Mouse (Mus musculus): ENCODE results near the gene Prim2.

Gene Prim2

GRCm38 (mm10) chr1:33669708-33670141, at the start of gene Prim2:
Prim2 (minus strand) TSS chr1:33669795.
- peak; percentile 89 to 96 for DNase-seq

DNA sequence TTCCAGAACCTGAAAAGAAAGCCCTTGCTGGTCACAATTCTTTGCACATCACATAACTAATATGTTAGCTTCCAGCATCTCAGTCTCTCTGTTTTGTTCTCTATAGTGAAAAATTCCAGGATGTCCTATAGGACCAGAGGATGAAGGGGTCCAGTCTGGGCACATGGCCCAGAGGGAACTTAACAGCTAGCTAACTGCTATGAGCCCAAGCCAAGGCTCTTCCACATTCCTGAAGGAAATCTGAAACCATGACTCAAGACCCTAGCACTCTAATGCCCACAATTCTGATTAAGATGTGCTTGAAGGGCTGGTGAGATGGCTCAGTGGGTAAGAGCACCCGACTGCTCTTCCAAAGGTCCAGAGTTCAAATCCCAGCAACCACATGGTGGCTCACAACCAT, 48.0 kb upstream of the Prim2 start:
- DNase-seq: no peak

DNA sequence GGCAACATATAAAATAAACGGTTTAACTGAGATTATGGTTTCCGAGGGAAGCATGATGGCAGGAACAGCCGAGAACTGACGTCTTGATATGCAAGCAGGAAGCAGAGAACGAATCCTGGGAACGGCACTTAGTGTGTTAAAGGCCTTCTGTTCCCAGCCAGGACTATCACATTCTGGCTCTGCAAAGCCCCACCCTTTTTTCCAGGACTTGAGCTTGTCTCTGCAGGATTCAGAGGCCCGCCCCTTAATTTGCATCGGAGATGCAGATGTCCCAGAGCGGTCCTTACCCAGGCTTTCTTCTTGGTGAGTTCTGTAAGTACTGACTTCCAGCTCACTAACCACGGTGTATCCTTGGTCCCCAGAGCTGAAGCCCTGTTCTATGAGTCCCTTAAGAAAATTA, 45.2 kb upstream of the Prim2 start:
- DNase-seq: no peak

- no peak for DNase-seq
These were observed 42.4 kb upstream of the Prim2 start for GRCm38 (mm10) chr1:33712026-33712425.

DNA sequence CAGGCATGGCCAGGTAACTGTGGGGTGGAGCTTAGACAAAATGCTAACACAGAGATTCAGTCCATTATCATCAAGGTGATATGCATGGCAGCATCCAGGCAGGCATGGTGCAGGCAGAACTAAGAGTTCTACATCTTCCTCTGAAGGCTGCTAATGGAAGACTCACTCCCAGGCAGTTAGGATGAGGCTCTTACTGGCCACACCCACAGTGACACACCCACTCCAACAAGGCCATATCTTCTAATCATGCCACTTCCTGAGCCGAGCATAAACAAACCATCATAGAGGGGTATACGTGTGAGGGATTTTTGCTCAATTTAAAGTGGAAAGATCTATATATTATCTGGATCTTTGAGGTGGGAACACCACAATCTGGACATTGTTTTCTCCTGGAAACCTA, 40.0 kb upstream of the Prim2 start:
- DNase-seq: no peak

DNA sequence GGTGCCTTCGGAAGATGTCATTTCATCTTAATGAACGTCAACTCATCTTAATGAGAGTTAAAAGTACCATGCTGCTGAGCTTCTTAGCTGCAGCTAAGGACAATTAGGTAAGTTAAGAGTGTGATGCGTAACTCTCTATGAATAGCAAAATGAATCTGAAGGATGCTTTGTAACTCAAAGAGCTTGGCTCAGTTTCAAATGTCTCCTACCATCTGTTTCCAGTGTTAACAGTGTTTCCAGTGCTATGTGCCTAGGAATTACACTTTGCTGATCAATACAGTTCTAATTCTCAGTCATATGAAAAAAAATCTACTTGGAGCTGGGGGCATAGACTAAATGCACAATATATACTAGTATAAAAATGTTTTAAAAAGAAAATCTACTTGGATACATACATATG, 31.6 kb upstream of the Prim2 start:
- no peak for DNase-seq

DNA sequence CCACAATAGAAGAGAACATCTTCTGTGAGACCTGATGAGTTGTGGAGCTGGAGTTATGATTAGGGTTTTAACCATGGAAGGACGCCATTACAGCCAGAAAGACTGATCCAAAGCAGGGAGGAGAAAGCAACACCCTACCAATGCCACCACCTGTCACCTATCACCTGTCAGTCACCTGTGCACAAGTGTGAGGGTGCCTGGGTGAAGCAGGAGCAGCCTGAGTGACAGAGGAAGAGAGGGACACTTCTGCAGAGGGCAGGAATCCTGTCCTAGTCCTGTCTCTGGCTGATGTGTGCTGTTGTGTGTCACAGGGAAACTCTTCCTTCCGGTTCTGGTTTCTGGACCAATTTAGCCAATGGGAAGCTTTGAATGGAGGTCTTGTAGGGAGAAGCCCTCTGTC, 26.4 kb upstream of the Prim2 start:
- no peak for DNase-seq

- DNase-seq: no peak
These were observed 24.3 kb upstream of the Prim2 start for GRCm38 (mm10) chr1:33693893-33694292.

DNA sequence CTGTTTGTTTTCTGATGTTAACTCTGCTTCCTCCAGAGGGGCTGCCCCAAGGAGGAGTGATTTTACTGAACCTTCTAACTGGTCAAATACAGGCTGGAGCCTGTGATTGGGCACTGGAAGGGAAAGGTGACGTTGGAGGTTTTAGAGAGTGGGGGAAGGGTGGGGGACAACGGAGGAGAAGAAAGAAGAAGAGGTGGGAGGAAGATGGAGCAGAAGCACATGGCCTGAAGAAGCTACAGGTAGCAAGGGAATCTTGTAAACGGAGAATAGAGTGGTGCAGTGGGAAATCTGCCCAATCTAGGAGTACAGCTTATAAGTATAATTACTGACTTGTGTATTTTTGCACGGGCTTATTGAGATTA, 20.5 kb upstream of the Prim2 start:
- no peak for DNase-seq

- no peak for DNase-seq
These were observed 20.0 kb upstream of the Prim2 start for GRCm38 (mm10) chr1:33689446-33690086.

DNA sequence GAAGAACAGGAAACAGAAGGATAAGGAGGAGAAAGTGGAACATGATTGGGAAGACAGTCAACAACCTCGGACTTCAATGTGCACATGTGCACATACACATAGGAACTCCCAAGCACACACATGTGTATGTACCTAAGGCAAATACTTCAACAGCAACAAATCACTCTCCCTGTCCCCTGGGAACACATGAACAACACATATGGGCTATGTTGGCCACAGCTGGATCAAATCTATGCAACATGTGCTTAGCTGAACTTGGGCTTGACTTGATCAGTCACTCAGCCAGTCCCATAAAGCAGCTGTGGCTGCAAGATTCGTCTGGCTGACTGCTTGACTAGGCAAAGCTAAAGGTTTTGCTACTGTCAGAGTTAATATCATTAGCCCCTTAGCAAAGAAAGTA, 19.2 kb upstream of the Prim2 start:
- DNase-seq: no peak

DNA sequence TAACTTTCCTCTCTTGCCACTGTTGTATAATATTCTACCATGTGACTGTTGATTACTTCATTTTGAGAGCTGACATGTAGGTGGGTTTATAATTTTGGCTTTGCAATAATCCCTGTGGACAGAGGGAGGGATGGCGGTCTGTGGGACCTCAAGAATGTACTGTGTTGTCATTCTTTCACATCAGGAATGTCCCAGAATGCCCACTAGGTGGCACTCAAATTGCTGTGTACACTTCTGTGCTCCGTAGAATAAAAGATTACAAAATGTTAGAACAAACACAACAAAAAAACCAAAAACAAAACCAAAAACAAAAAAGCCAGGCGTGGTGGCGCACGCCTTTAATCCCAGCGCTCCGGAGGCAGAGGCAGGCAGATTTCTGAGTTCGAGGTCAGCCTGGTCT, 14.9 kb upstream of the Prim2 start:
- peak; percentile 36 to 68 for DNase-seq

- DNase-seq: peak in 1 of 2 experiments; percentile 62
These were observed 11.3 kb upstream of the Prim2 start for GRCm38 (mm10) chr1:33680890-33681289.

DNA sequence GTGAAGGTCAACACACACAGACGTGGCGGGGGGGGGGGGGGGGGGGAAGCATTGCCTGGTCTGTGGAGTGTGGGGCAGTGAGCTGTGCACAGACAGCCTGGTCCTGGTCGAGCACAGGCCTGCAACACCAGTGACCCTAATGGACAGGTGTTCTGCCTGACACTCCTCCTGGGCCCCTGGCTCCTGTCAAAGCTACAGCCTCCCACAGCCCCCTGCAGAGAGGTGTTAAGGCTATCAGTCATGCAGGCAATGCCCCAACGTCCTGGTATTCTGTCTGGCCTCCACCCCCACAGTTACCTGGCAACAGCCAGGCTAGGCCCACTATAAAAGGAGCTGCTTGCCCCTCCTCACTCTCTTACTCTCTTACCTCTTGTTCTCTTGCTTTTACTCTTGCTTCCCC, 10.8 kb upstream of the Prim2 start:
- no peak for DNase-seq

- no peak for DNase-seq
These were observed 3.8 kb upstream of the Prim2 start for GRCm38 (mm10) chr1:33673158-33673960.

DNA sequence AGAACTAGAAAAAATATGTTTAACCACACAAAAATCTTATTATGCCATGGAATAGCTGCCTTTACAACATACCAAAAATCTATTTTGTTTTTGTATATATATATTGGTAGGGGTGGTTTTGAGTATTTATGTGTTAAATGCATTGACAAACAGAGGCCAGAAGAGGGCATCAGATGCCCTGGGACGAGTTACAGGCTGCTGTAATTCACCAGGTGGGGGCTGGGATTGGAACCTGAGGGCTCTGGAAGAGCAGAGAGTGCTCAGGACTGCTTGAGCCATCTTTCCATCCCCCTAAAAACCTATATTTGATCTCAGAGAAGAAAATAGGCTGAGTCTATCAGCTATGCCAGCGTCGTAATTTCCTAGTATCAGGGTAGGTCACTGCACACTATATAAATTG, 2.9 kb upstream of the Prim2 start:
- DNase-seq: peak; percentile 36 to 70

DNA sequence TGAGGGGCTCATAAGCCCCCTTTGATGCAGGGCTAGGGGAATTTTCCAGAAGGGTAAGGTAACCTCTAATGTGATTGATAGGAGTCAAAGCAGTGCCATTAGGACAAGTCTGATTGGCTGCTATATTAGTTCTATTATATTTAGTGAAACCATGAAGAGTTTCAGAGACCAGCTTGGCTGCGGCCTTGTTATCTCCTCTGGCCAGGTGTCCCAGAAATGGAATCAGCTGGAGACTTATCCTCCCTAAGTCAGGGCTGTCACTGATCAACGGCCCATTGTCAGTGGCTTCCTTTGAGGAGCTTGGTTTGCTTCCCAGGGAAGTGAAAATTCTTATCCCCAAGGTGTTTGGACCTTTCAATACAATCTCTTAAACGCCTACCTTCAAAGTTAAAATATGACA, 2.5 kb upstream of the Prim2 start:
- no peak for DNase-seq

- DNase-seq: no peak
These were observed 1.8 kb upstream of the Prim2 start for GRCm38 (mm10) chr1:33671441-33671840.

DNA sequence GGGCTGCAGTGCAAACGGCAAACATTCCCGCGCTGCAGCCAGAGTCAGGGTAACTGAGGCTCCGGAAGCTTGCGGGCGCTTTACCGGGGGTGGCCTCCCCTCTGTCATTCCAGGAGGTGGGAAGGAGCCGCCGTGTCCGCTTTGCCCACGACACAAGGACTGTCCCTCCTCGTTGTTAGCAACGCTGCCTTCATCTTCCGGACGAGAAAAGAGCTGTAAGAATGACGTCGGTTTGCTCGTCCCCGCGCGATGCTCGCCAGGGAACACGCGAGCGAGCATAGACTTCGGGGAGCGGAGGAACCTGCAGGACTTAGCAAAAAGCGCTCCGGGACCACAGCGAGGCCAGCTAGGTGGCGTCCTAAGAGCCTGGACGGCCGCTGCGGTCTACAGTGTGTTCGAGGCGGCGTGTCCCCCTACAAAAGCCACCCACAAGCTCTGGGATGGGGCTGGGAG, 595 bp upstream of the Prim2 start:
- DNase-seq: peak; percentile 55 to 73

- DNase-seq: no peak
These were observed 5.9 kb downstream of the Prim2 start for GRCm38 (mm10) chr1:33663605-33664117.

GRCm38 (mm10) chr1:33663163-33663562, 6.4 kb downstream of the Prim2 start:
- DNase-seq: peak; percentile 30 to 43

DNA sequence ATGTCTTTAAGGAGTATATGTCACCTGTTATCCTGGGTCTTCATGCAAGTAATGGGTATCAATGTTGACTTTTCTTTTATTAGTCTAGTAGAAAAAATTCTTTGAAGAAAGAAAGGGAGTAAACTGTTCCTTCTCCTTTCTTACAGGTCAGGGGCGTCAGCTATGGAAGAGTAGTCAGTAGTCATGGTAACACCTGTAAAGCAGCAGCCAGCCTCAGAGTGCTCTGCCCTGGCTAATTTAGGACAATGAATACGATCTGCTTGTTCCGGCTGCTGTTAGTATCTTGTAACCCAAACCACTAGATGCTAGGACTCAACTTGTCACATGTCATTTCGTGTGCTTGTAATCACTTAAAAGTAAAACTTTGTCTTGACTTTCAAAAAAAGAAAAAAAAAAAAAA, 11.3 kb downstream of the Prim2 start:
- DNase-seq: no peak

DNA sequence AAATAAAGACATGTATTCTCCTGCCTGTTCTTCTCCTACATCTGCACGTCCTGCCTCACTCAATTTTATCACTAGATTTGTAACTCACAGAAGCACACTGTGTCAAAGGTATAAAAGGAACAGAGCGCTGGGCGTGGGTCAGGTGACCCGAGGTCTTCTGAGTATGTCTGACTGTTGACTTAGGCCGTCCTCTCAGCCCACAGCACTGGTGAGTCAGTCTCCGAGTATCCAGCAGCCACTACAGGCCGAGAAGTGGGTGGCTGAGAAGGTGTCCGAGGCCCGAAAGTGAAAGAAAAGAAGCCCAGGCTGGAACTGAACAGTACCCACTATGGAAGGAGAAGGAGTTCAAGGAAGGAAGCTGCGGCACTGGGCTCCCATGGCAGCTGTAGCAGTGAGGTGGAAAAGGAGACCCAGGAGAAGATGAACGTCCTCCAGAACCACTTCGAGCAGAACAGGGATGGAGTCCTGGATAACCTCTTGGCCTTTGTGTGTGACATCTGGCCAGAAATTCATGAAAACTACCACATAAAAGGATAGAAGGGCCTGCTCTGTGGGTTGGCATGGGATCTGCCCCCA, 11.9 kb downstream of the Prim2 start:
- DNase-seq: no peak

GRCm38 (mm10) chr1:33650875-33651274, 18.7 kb downstream of the Prim2 start:
- no peak for DNase-seq

Data from kidney, postnatal 36 days (tissue).